Mouse (Mus musculus): ENCODE data around the gene Rph3a. TPM values are rescaled to one million over a fixed set of nuclear protein-coding genes. Genes with fewer than 3 reads are reported as not detected.

Gene Rph3a
- polyA plus RNA-seq, 1 experiment from 2014 or later, result 0.10 TPM

Other genes with a start within 250 kb of the Rph3a start
- gene Oas3, start 232.4 kb downstream of the Rph3a start, polyA plus RNA-seq (2015; fragmentation: Nextera tagmentation; extraction: Ambion mirVana), result 0.12 and 0.17 TPM in 2 replicates
- not detected in 2 replicates for gene Oas1e, start 214.6 kb downstream of the Rph3a start, polyA plus RNA-seq (2015; fragmentation: Nextera tagmentation; extraction: Ambion mirVana)
- 0.08 and 0.22 TPM in 2 replicates for gene Oas1c, start 197.6 kb downstream of the Rph3a start, polyA plus RNA-seq (2015; fragmentation: Nextera tagmentation; extraction: Ambion mirVana)
- not detected in 2 replicates for gene Oas1f, start 162.7 kb downstream of the Rph3a start, polyA plus RNA-seq (2015; fragmentation: Nextera tagmentation; extraction: Ambion mirVana)
- gene Oas1h, start 148.7 kb downstream of the Rph3a start, polyA plus RNA-seq (2015; fragmentation: Nextera tagmentation; extraction: Ambion mirVana), result not detected in 2 replicates
- 0.46 TPM in 2 replicates for gene Oas1g, start 122.5 kb downstream of the Rph3a start, polyA plus RNA-seq (2015; fragmentation: Nextera tagmentation; extraction: Ambion mirVana)
- gene Oas1a, start 102.6 kb downstream of the Rph3a start, polyA plus RNA-seq (2015; fragmentation: Nextera tagmentation; extraction: Ambion mirVana), result 2.9 and 3.2 TPM in 2 replicates
- not detected in 2 replicates for gene Oas1d, start 95.6 kb downstream of the Rph3a start, polyA plus RNA-seq (2015; fragmentation: Nextera tagmentation; extraction: Ambion mirVana)
- 12.5 TPM in 2 replicates for gene Ptpn11, start 181.3 kb upstream of the Rph3a start, polyA plus RNA-seq (2015; fragmentation: Nextera tagmentation; extraction: Ambion mirVana)
- 556 and 610 TPM in 2 replicates for gene Rpl6, start 194.4 kb upstream of the Rph3a start, polyA plus RNA-seq (2015; fragmentation: Nextera tagmentation; extraction: Ambion mirVana)
- gene Hectd4, start 210.1 kb upstream of the Rph3a start, polyA plus RNA-seq (2015; fragmentation: Nextera tagmentation; extraction: Ambion mirVana), result 6.9 and 7.6 TPM in 2 replicates

Data from liver, embryonic 13.5 days (tissue).